Mouse (Mus musculus) gastrocnemius, postnatal 25 days (tissue): ENCODE measurements around the gene Cwc22. TPM values are rescaled to one million over a fixed set of nuclear protein-coding genes. Genes with fewer than 3 reads are reported as not detected.

Experiments used
- DNase-seq: peaks from one replicate; pipeline ENCODE4 v3.0.0; 2022
- total RNA-seq, 2 experiments: library from RNA; stranded (reverse); gene quantifications; 1 replicate in 1 of 2; 2 replicates in 1 of 2; pipeline ENCODE4 v1.2.3; 2021

Cwc22 gene
- total RNA-seq, 2 experiments from 2014 or later, result 11.1 to 11.6 TPM

GRCm38 (mm10) chr2:77925187-77925924 lies 20.8 kb downstream of the Cwc22 start:
- DNase-seq, result no peak

GRCm38 (mm10) chr2:77924003-77924402 lies 22.2 kb downstream of the Cwc22 start:
- DNase-seq, result no peak

- no peak for DNase-seq
Measured at GRCm38 (mm10) chr2:77923182-77923581, 23.0 kb downstream of the Cwc22 start.

GRCm38 (mm10) chr2:77921307-77921706 lies 24.9 kb downstream of the Cwc22 start:
- no peak for DNase-seq

GRCm38 (mm10) chr2:77920621-77921020 lies 25.6 kb downstream of the Cwc22 start:
- DNase-seq, result no peak

- DNase-seq, result no peak
Measured at GRCm38 (mm10) chr2:77918474-77918873, 27.7 kb downstream of the Cwc22 start.

- DNase-seq, result no peak
Measured at GRCm38 (mm10) chr2:77918006-77918405, 28.2 kb downstream of the Cwc22 start.

- no peak for DNase-seq
Measured at GRCm38 (mm10) chr2:77917360-77917734, 28.8 kb downstream of the Cwc22 start.

GRCm38 (mm10) chr2:77916586-77917359 lies 29.4 kb downstream of the Cwc22 start:
- DNase-seq, result no peak

- no peak for DNase-seq
Measured at GRCm38 (mm10) chr2:77915187-77915586, 31.0 kb downstream of the Cwc22 start.

GRCm38 (mm10) chr2:77913628-77914027 lies 32.5 kb downstream of the Cwc22 start:
- no peak for DNase-seq

GRCm38 (mm10) chr2:77912197-77912596 lies 34.0 kb downstream of the Cwc22 start:
- no peak for DNase-seq

- no peak for DNase-seq
Measured at GRCm38 (mm10) chr2:77911452-77911851, 34.7 kb downstream of the Cwc22 start.

- DNase-seq, result no peak
Measured at GRCm38 (mm10) chr2:77910216-77910615, 36.0 kb downstream of the Cwc22 start.

- no peak for DNase-seq
Measured at GRCm38 (mm10) chr2:77907164-77907563, 39.0 kb downstream of the Cwc22 start.

GRCm38 (mm10) chr2:77905023-77905422 lies 41.2 kb downstream of the Cwc22 start:
- no peak for DNase-seq

- no peak for DNase-seq
Measured at GRCm38 (mm10) chr2:77904495-77904894, 41.7 kb downstream of the Cwc22 start.

- no peak for DNase-seq
Measured at GRCm38 (mm10) chr2:77903979-77904378, 42.2 kb downstream of the Cwc22 start.

- no peak for DNase-seq
Measured at GRCm38 (mm10) chr2:77903098-77903497, 43.1 kb downstream of the Cwc22 start.

GRCm38 (mm10) chr2:77901269-77901668 lies 44.9 kb downstream of the Cwc22 start:
- no peak for DNase-seq

GRCm38 (mm10) chr2:77900741-77901140 lies 45.4 kb downstream of the Cwc22 start:
- no peak for DNase-seq

GRCm38 (mm10) chr2:77900111-77900510 lies 46.1 kb downstream of the Cwc22 start:
- no peak for DNase-seq

GRCm38 (mm10) chr2:77898436-77898835 lies 47.7 kb downstream of the Cwc22 start:
- no peak for DNase-seq

GRCm38 (mm10) chr2:77897988-77898387 lies 48.2 kb downstream of the Cwc22 start:
- DNase-seq, result no peak
